Mouse (Mus musculus): ENCODE data around the gene Syngr4. TPM values are rescaled to one million over a fixed set of nuclear protein-coding genes. Genes with fewer than 3 reads are reported as not detected.
"Not testable (repeated sequence)": the region's sequence is repeated elsewhere in the genome, so short reads cannot be mapped to it uniquely, and the experiment has no call there.

The Syngr4 gene
- total and polyA plus RNA-seq, 2 experiments = not detected

- no peak for DNase-seq (ENCODE audit: extremely low read depth, low read depth, low spot score)
- Histone ChIP-seq H3K27ac (replicated peaks; ENCODE audit: insufficient read depth, low read depth, low read length) (no peak overlapping the region), H3K27me3 (ENCODE audit: control insufficient read depth, insufficient read depth, low read length) (no peaks in the 10 kb centered on the region), H3K36me3 (ENCODE audit: control insufficient read depth, insufficient read depth, low read length) (peaks cover 25% of the 10 kb centered on the region), H3K4me3 (ENCODE audit: insufficient read depth, low read depth, low read length) (no peak overlapping the region), H3K79me2 (ENCODE audit: control insufficient read depth, insufficient read depth, low read length) (no peaks in the 10 kb centered on the region), H3K9ac (ENCODE audit: low read depth, low read length) (no peak overlapping the region), H3K4me1 (ENCODE audit: control insufficient read depth, insufficient read depth, low read length) (no peaks in the 10 kb centered on the region)
- no peak for TF ChIP-seq CTCF (IDR thresholded peaks at IDR 0.05; ENCODE audit: low read depth, low read length)
- TF ChIP-seq POLR2A (IDR thresholded peaks at IDR 0.05; ENCODE audit: extremely low read depth, insufficient read depth, low read length) = no peak
- 96% methylated on average over 16 of the region's 16 CpGs for WGBS
Measured at GRCm38 (mm10) chr7:45909145-45909544, 12.6 kb upstream of the Syngr4 start.

- H3K36me3 ChIP-seq (ENCODE audit: control insufficient read depth, insufficient read depth, low read length) = peaks cover 23% of the 10 kb centered on the region
- DNase-seq (ENCODE audit: extremely low read depth, low read depth, low spot score) = no peak
- TF ChIP-seq CTCF (IDR thresholded peaks at IDR 0.05; ENCODE audit: low read depth, low read length) (no peak), POLR2A (IDR thresholded peaks at IDR 0.05; ENCODE audit: extremely low read depth, insufficient read depth, low read length) (no peak)
Measured at GRCm38 (mm10) chr7:45908384-45908783, 11.9 kb upstream of the Syngr4 start.

GRCm38 (mm10) chr7:45906622-45907021 is 10.1 kb upstream of the Syngr4 start:
- H3K79me2 ChIP-seq (ENCODE audit: control insufficient read depth, insufficient read depth, low read length) = no peaks in the 10 kb centered on the region
- H3K4me1 ChIP-seq (ENCODE audit: control insufficient read depth, insufficient read depth, low read length) = no peaks in the 10 kb centered on the region
- H3K36me3 ChIP-seq (ENCODE audit: control insufficient read depth, insufficient read depth, low read length) = peaks cover 20% of the 10 kb centered on the region
- TF ChIP-seq CTCF (IDR thresholded peaks at IDR 0.05; ENCODE audit: low read depth, low read length) (no peak), POLR2A (IDR thresholded peaks at IDR 0.05; ENCODE audit: extremely low read depth, insufficient read depth, low read length) (no peak)
- 96% methylated on average over 9 of the region's 9 CpGs for WGBS
- H3K27me3 ChIP-seq (ENCODE audit: control insufficient read depth, insufficient read depth, low read length) = no peaks in the 10 kb centered on the region
- H3K4me3 ChIP-seq (ENCODE audit: insufficient read depth, low read depth, low read length) = no peak overlapping the region
- DNase-seq (ENCODE audit: extremely low read depth, low read depth, low spot score) = no peak
- no peak overlapping the region for H3K27ac ChIP-seq (replicated peaks; ENCODE audit: insufficient read depth, low read depth, low read length)
- H3K9ac ChIP-seq (ENCODE audit: low read depth, low read length) = no peak overlapping the region

More at GRCm38 (mm10) chr7:45908384-45908783, 11.9 kb upstream of the Syngr4 start:
- Histone ChIP-seq H3K79me2 (ENCODE audit: control insufficient read depth, insufficient read depth, low read length) (no peaks in the 10 kb centered on the region), H3K4me1 (ENCODE audit: control insufficient read depth, insufficient read depth, low read length) (no peaks in the 10 kb centered on the region), H3K9ac (ENCODE audit: low read depth, low read length) (no peak overlapping the region), H3K27me3 (ENCODE audit: control insufficient read depth, insufficient read depth, low read length) (no peaks in the 10 kb centered on the region), H3K27ac (replicated peaks; ENCODE audit: insufficient read depth, low read depth, low read length) (no peak overlapping the region), H3K4me3 (ENCODE audit: insufficient read depth, low read depth, low read length) (no peak overlapping the region)

- TF ChIP-seq POLR2A (IDR thresholded peaks at IDR 0.05; ENCODE audit: extremely low read depth, insufficient read depth, low read length) = no peak
- no peak for TF ChIP-seq CTCF (IDR thresholded peaks at IDR 0.05; ENCODE audit: low read depth, low read length)
- Histone ChIP-seq H3K9ac (ENCODE audit: low read depth, low read length) (no peak overlapping the region), H3K4me3 (ENCODE audit: insufficient read depth, low read depth, low read length) (no peak overlapping the region), H3K79me2 (ENCODE audit: control insufficient read depth, insufficient read depth, low read length) (no peaks in the 10 kb centered on the region; the same call in 1 of the 2 replicates), H3K27me3 (ENCODE audit: control insufficient read depth, insufficient read depth, low read length) (no peaks in the 10 kb centered on the region), H3K4me1 (ENCODE audit: control insufficient read depth, insufficient read depth, low read length) (peaks cover 6% of the 10 kb centered on the region), H3K27ac (replicated peaks; ENCODE audit: insufficient read depth, low read depth, low read length) (no peak overlapping the region), H3K36me3 (ENCODE audit: control insufficient read depth, insufficient read depth, low read length) (peaks cover 8% of the 10 kb centered on the region)
- DNase-seq (ENCODE audit: extremely low read depth, low read depth, low spot score) = no peak
- WGBS = 75% methylated on average over 12 of the region's 12 CpGs
Measured at GRCm38 (mm10) chr7:45902481-45903002, 6.0 kb upstream of the Syngr4 start.

GRCm38 (mm10) chr7:45901562-45901961 is 5.0 kb upstream of the Syngr4 start:
- H3K79me2 ChIP-seq (ENCODE audit: control insufficient read depth, insufficient read depth, low read length) = no peaks in the 10 kb centered on the region; the same call in 1 of the 2 replicates
- no peak overlapping the region for H3K4me3 ChIP-seq (ENCODE audit: insufficient read depth, low read depth, low read length)
- peak; percentile 48 for DNase-seq (ENCODE audit: extremely low read depth, low read depth, low spot score)
- H3K4me1 ChIP-seq (ENCODE audit: control insufficient read depth, insufficient read depth, low read length) = peaks cover 6% of the 10 kb centered on the region
- H3K36me3 ChIP-seq (ENCODE audit: control insufficient read depth, insufficient read depth, low read length) = peaks cover under 1% of the 10 kb centered on the region; the same call in 1 of the 2 replicates
- no peaks in the 10 kb centered on the region for H3K27me3 ChIP-seq (ENCODE audit: control insufficient read depth, insufficient read depth, low read length)
- TF ChIP-seq CTCF (IDR thresholded peaks at IDR 0.05; ENCODE audit: low read depth, low read length) (no peak), POLR2A (IDR thresholded peaks at IDR 0.05; ENCODE audit: extremely low read depth, insufficient read depth, low read length) (no peak)
- H3K9ac ChIP-seq (ENCODE audit: low read depth, low read length) = no peak overlapping the region
- no peak overlapping the region for H3K27ac ChIP-seq (replicated peaks; ENCODE audit: insufficient read depth, low read depth, low read length)
- 31% methylated on average over 5 of the region's 5 CpGs for WGBS

- not testable (repeated sequence) for H3K79me2 ChIP-seq (ENCODE audit: control insufficient read depth, insufficient read depth, low read length); H3K27ac ChIP-seq (replicated peaks; ENCODE audit: insufficient read depth, low read depth, low read length); H3K27me3 ChIP-seq (ENCODE audit: control insufficient read depth, insufficient read depth, low read length); H3K4me1 ChIP-seq (ENCODE audit: control insufficient read depth, insufficient read depth, low read length); H3K36me3 ChIP-seq (ENCODE audit: control insufficient read depth, insufficient read depth, low read length)
- 37% methylated on average over 4 of the region's 4 CpGs for WGBS
- Histone ChIP-seq H3K9ac (ENCODE audit: low read depth, low read length) (peak overlapping the region; percentile 28; the same call in 1 of the 2 replicates), H3K4me3 (ENCODE audit: insufficient read depth, low read depth, low read length) (peak overlapping the region; percentile 71)
- peak; percentile 47 for DNase-seq (ENCODE audit: extremely low read depth, low read depth, low spot score)
Measured at GRCm38 (mm10) chr7:45898125-45898524, 1.6 kb upstream of the Syngr4 start.
